Mouse (Mus musculus): ENCODE measurements at regions not wholly inside any gene's neighbourhood (a gene's known extent, or its start where the extent isn't known, plus 50 kb on each side); places are given as distances from the start of the nearest gene placed in this dataset.

DNA sequence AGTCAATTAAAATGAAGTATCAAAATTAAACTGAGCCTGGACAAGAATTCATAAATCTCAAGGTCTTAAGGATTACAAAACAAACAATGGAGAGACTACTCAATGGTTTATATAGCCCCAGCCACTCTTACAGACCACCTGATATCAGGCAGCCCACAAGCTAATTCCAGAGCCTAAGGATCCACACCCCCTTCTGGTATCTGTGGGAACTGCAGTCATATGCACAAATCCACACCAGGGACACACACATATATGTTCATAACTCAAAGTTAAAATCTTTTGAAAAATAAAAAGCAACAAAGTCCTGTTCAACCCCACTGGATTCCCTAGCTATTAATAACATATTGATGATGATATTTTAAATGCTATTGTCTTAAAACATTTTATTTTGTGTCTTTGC is 86.5 kb downstream of the Fam114a2 start:
- TF ChIP-seq KAT2A (IDR thresholded peaks at IDR 0.05; ENCODE audit: insufficient replicate concordance, low read length): no peak
- TF ChIP-seq CTCF (conservative IDR thresholded peaks at IDR 0.05 in 1 of 2, IDR thresholded peaks at IDR 0.05 in 1 of 2; ENCODE audit: low read depth in 2 of 2, low read length in 2 of 2): peak; percentile 26 to 34; a peak in 3 of 4 replicates
- TF ChIP-seq TCF12 (IDR thresholded peaks at IDR 0.05; ENCODE audit: low read depth, low read length): no peak
- TF ChIP-seq SMC3 (IDR thresholded peaks at IDR 0.05; ENCODE audit: low read depth, low read length): no peak
- no peak for TF ChIP-seq E2F4 (IDR thresholded peaks at IDR 0.05; ENCODE audit: insufficient replicate concordance, low read depth, low read length)
- no peak for TF ChIP-seq POLR2AphosphoS2 (IDR thresholded peaks at IDR 0.05; ENCODE audit: low read depth, low read length)
- no peak for TF ChIP-seq RAD21 (IDR thresholded peaks at IDR 0.05; ENCODE audit: low read depth, low read length)
- TF ChIP-seq HCFC1 (IDR thresholded peaks at IDR 0.05; ENCODE audit: low read depth, low read length): no peak

All from CH12.LX (cell line).